Mouse (Mus musculus): ENCODE measurements around the gene Rgl2.

- TF ChIP-seq MAX (IDR thresholded peaks at IDR 0.05; ENCODE audit: low read depth) (no peak), POLR2A (IDR thresholded peaks at IDR 0.05; ENCODE audit: insufficient read length, low read depth) (no peak), MYOG (IDR thresholded peaks at IDR 0.05; ENCODE audit: control insufficient read depth in 1 of 3, insufficient read depth in 1 of 3, insufficient read length in 2 of 3, low read depth in 2 of 3) (no peak)
Observed at GRCm38 (mm10) chr17:33938783-33939182, 9.4 kb downstream of the Rgl2 start.

Measured in myocyte (in vitro differentiated cells).